Mouse (Mus musculus) hindbrain, embryonic 14.5 days (tissue): Measurements from ENCODE around the gene Knop1. TPM values are rescaled to one million over a fixed set of nuclear protein-coding genes. Genes with fewer than 3 reads are reported as not detected.

Source experiments
- ATAC-seq: fragments of 200-750 bp; cut with Nextera tagmentation; 2 replicates; pipeline ENCODE4 v1.8.0; 2017; ENCODE audit warnings: moderate number of reproducible peaks, mild to moderate bottlenecking, moderate TSS enrichment, moderate library complexity; ENCODE audit not compliant: low FRiP score
- DNase-seq: peaks from one replicate; pipeline ENCODE4 v3.0.0-alpha.2; 2015; ENCODE audit warnings: low spot score
- H3K27ac ChIP-seq: fragments of 300-500 bp; sonication (generic); 2 replicates; pipeline ENCODE4 v1.5.1; 2014; ENCODE audit warnings: mild to moderate bottlenecking, moderate library complexity
- H3K27me3 ChIP-seq: fragments of 300-500 bp; sonication (generic); 2 replicates; pipeline ENCODE4 v1.6.1; 2014; ENCODE audit warnings: mild to moderate bottlenecking, low read length, mixed read lengths; ENCODE audit not compliant: control insufficient read depth, insufficient read depth
- H3K36me3 ChIP-seq: fragments of 300-500 bp; sonication (generic); replicated peaks from 2 replicates; pipeline ENCODE4 v1.6.1; 2014; ENCODE audit not compliant: control insufficient read depth, insufficient read depth
- H3K4me1 ChIP-seq: fragments of 300-500 bp; sonication (generic); replicated peaks from 2 replicates; pipeline ENCODE4 v1.6.1; 2014; ENCODE audit warnings: antibody characterized with exemption, low read length, mixed read lengths; ENCODE audit not compliant: control insufficient read depth, insufficient read depth
- H3K4me2 ChIP-seq: fragments of 300-500 bp; sonication (generic); replicated peaks from 2 replicates; pipeline ENCODE4 v1.6.1; 2014; ENCODE audit warnings: mild to moderate bottlenecking, moderate library complexity
- H3K4me3 ChIP-seq: fragments of 300-500 bp; sonication (generic); replicated peaks from 2 replicates; pipeline ENCODE4 v1.5.1; 2014; ENCODE audit warnings: mild to moderate bottlenecking, low read length
- H3K9ac ChIP-seq: fragments of 300-500 bp; sonication (generic); 2 replicates; pipeline ENCODE4 v1.6.1; 2014
- H3K9me3 ChIP-seq: fragments of 300-500 bp; sonication (generic); 2 replicates; pipeline ENCODE4 v1.6.1; 2016; ENCODE audit warnings: low read length; ENCODE audit not compliant: control insufficient read depth
- WGBS: fragments of 180-500 bp; shearing (Covaris S2); extraction: QIAGEN DNeasy Blood & Tissue Kit; methylation state at CpG from one replicate; pipeline ENCODE4 v1.1.7; 2014; 5-methylcytosine and 5-hydroxymethylcytosine counted together
- polyA plus RNA-seq: library from polyadenylated mRNA; unstranded; fragments of >200 nt; fragmentation: Nextera tagmentation; extraction: Ambion mirVana; gene quantifications from 2 replicates; pipeline ENCODE4 v1.2.1, GENCODE M21; 2014

Gene Knop1
- polyA plus RNA-seq, 1 experiment from 2014 or later, result 64.8 TPM

GRCm38 (mm10) chr7:118811407-118812106 lies 44.5 kb downstream of the Knop1 start:
- H3K4me1 ChIP-seq, result no peaks in the 10 kb centered on the region
- H3K9ac ChIP-seq, result no peak overlapping the region
- H3K4me3 ChIP-seq, result no peak overlapping the region
- DNase-seq (no peak), ATAC-seq (no peak)
- no peaks in the 10 kb centered on the region for H3K27me3 ChIP-seq
- WGBS, result 85% methylated on average over 12 of the region's 12 CpGs
- no peak overlapping the region for H3K27ac ChIP-seq
- H3K4me2 ChIP-seq, result no peak overlapping the region
- H3K9me3 ChIP-seq, result no peaks in the 10 kb centered on the region
- H3K36me3 ChIP-seq, result peaks cover 66% of the 10 kb centered on the region

DNA sequence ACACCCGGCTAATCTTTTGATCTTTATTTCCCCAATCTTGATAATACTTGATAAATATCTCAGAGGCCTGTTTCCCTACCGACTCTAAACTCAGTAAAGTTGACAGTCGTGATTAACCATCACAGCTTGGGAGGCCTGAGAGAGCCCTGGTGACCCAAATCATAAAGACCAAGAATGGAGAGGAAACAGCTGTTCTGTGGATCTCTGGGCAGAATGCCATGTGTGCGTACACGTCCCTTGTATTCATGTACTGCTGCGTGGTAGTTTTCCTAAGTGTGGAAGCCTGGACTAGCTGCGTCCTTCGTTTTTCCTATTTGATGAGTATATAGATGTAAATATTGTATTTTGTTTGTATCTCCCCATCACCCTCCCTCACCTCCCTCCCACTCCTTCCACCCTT lies 48.2 kb downstream of the Knop1 start:
- peaks cover 62% of the 10 kb centered on the region for H3K36me3 ChIP-seq
- ATAC-seq, result no peak
- no peak overlapping the region for H3K4me3 ChIP-seq
- 69% methylated on average over 8 of the region's 8 CpGs for WGBS
- H3K9me3 ChIP-seq, result no peaks in the 10 kb centered on the region
- DNase-seq, result peak; percentile 26
- no peak overlapping the region for H3K27ac ChIP-seq
- H3K27me3 ChIP-seq, result no peaks in the 10 kb centered on the region
- no peak overlapping the region for H3K9ac ChIP-seq
- no peaks in the 10 kb centered on the region for H3K4me1 ChIP-seq
- no peak overlapping the region for H3K4me2 ChIP-seq

DNA sequence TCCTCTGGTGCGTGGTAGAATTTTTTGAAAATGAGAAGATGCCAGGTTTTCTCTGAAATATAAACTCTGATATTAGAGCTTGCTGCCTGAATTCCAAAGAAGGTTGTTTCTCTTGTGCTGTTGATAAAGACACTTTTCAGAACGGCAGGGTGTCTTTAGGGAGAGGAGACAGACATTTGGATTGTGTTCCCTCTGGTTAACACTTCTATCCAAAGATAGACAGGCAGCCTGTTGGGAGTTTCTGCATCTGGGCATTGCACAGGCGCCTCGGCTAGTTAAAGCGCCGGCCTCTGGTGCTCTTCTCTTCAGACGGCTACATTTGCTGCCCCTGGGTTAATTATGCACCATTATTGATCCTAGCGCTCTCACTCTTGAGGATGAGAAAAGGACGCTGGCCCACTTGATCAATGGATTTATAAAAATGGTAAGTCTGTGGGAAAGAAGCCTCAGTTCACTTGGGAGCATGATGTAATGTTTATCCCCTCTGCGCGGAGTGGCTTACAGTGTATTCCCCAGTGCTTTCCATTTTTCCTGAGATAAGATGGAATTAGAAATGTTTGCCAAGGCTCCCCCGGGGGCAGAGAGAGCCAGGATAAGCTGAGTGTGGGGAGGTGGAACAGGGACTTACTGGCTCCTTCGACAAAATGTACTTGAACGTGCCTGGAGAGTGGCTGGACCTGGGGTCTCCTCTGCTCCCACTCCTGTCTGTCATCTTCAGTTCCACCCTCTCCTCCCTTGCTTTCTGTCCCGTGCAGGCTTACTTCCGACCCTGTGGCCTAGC lies 49.2 kb downstream of the Knop1 start:
- DNase-seq (no peak), ATAC-seq (no peak)
- Histone ChIP-seq H3K4me2 (no peak overlapping the region), H3K9me3 (no peaks in the 10 kb centered on the region), H3K27me3 (no peaks in the 10 kb centered on the region), H3K4me1 (no peaks in the 10 kb centered on the region), H3K36me3 (peaks cover 69% of the 10 kb centered on the region), H3K9ac (no peak overlapping the region), H3K4me3 (no peak overlapping the region), H3K27ac (peak overlapping the region; percentile 38; the same call in 1 of the 2 replicates)
- 58% methylated on average over 16 of the region's 16 CpGs for WGBS

GRCm38 (mm10) chr7:118803425-118803824 lies 52.6 kb downstream of the Knop1 start:
- ATAC-seq, result no peak
- 96% methylated on average over 8 of the region's 8 CpGs for WGBS
- peaks cover 76% of the 10 kb centered on the region for H3K36me3 ChIP-seq
- H3K9ac ChIP-seq, result no peak overlapping the region
- H3K4me2 ChIP-seq, result no peak overlapping the region
- no peaks in the 10 kb centered on the region for H3K4me1 ChIP-seq
- H3K9me3 ChIP-seq, result no peaks in the 10 kb centered on the region
- DNase-seq, result no peak
- no peaks in the 10 kb centered on the region for H3K27me3 ChIP-seq
- no peak overlapping the region for H3K4me3 ChIP-seq
- H3K27ac ChIP-seq, result no peak overlapping the region

DNA sequence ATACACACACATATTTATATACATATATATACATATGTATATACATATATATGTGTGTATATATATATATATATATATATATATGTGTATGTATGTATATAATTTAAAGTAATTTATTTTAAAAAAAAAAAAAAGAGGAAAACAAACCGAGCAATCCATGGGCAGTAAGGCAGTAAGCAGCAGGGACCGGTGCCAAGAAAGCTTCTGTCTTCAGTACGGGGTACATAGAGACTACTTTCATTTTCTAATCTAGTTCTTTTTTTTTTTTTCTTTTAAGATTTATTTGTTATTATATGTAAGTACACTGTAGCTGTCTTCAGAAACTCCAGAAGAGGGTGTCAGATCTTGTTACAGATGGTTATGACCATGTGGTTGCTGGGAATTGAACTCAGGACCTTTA lies 54.3 kb downstream of the Knop1 start:
- ATAC-seq, result no peak
- no peaks in the 10 kb centered on the region for H3K4me1 ChIP-seq
- H3K9me3 ChIP-seq, result no peaks in the 10 kb centered on the region
- peaks cover 88% of the 10 kb centered on the region for H3K36me3 ChIP-seq
- no peak overlapping the region for H3K4me2 ChIP-seq
- H3K9ac ChIP-seq, result no peak overlapping the region
- no peak overlapping the region for H3K4me3 ChIP-seq
- WGBS, result 99% methylated on average over 3 of the region's 3 CpGs
- no peak for DNase-seq
- H3K27ac ChIP-seq, result no peak overlapping the region
- H3K27me3 ChIP-seq, result no peaks in the 10 kb centered on the region

GRCm38 (mm10) chr7:118800112-118800734 lies 55.8 kb downstream of the Knop1 start:
- WGBS, result 92% methylated on average over 15 of the region's 15 CpGs
- no peaks in the 10 kb centered on the region for H3K4me1 ChIP-seq
- H3K4me3 ChIP-seq, result no peak overlapping the region
- no peak overlapping the region for H3K9ac ChIP-seq
- no peaks in the 10 kb centered on the region for H3K27me3 ChIP-seq
- DNase-seq (no peak), ATAC-seq (no peak)
- H3K4me2 ChIP-seq, result no peak overlapping the region
- H3K36me3 ChIP-seq, result peaks cover 94% of the 10 kb centered on the region
- no peaks in the 10 kb centered on the region for H3K9me3 ChIP-seq
- no peak overlapping the region for H3K27ac ChIP-seq

- no peak for ATAC-seq
- Histone ChIP-seq H3K4me2 (no peak overlapping the region), H3K27ac (no peak overlapping the region), H3K9me3 (no peaks in the 10 kb centered on the region), H3K4me1 (no peaks in the 10 kb centered on the region), H3K36me3 (peaks cover 95% of the 10 kb centered on the region), H3K27me3 (no peaks in the 10 kb centered on the region), H3K4me3 (no peak overlapping the region), H3K9ac (no peak overlapping the region)
- no peak for DNase-seq
- 91% methylated on average over 6 of the region's 6 CpGs for WGBS
Observed at GRCm38 (mm10) chr7:118798105-118798570, 57.9 kb downstream of the Knop1 start.

GRCm38 (mm10) chr7:118797600-118797999 lies 58.5 kb downstream of the Knop1 start:
- no peak overlapping the region for H3K4me2 ChIP-seq
- no peak overlapping the region for H3K4me3 ChIP-seq
- peaks cover 95% of the 10 kb centered on the region for H3K36me3 ChIP-seq
- H3K27me3 ChIP-seq, result no peaks in the 10 kb centered on the region
- no peak for DNase-seq
- no peak overlapping the region for H3K9ac ChIP-seq
- ATAC-seq, result no peak
- H3K27ac ChIP-seq, result no peak overlapping the region
- 88% methylated on average over 7 of the region's 7 CpGs for WGBS
- no peaks in the 10 kb centered on the region for H3K9me3 ChIP-seq
- no peaks in the 10 kb centered on the region for H3K4me1 ChIP-seq

DNA sequence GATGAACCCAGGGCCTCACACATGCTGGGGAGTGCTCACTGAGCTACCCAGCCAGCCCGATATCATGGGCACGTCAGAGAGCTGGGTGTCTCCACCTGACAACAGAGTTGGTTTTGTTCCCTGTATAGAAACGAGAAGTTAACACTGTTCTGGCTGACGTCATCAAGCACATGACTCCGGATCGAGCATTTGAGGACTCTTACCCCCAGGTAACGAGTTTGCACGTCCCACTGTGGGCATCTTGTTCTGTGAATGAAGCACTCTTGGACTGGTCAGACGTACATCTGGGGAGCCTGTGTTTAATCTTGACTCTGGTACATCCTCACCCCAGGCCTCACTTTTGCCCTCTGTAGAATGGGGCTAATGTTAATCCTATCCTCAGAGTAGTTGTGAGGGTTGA lies 59.2 kb downstream of the Knop1 start:
- Histone ChIP-seq H3K4me1 (no peaks in the 10 kb centered on the region), H3K4me3 (no peak overlapping the region), H3K4me2 (no peak overlapping the region), H3K36me3 (peaks cover 95% of the 10 kb centered on the region), H3K9ac (no peak overlapping the region), H3K27me3 (no peaks in the 10 kb centered on the region), H3K9me3 (no peaks in the 10 kb centered on the region), H3K27ac (no peak overlapping the region)
- ATAC-seq, result no peak
- DNase-seq, result no peak
- 95% methylated on average over 9 of the region's 9 CpGs for WGBS
